Comparison of ENCODE assay signal across 11 mouse cellular contexts in genomic region chr10:13127335-13127734, GRCm38 (mm10). TPM values are rescaled to one million over a fixed set of nuclear protein-coding genes. Genes with fewer than 3 reads are reported as not detected.
DNase-seq lines count a peak whose midpoint lies in the region; ATAC-seq and TF ChIP-seq lines count a peak whose summit lies in the region.
"Had no signal": no experiment of that assay in that cellular context is flagged by ENCODE, and none has a peak within 500 bp of the region (broad histone marks: within the 10 kb centered on the region; RNA-seq: fewer than 3 reads in every experiment).

No protein-coding gene starts in this region.

- H3K9me3 ChIP-seq in liver, postnatal 0 days (ENCODE audit: low read length) = no peaks in the 10 kb centered on the region
- H3K9me3 ChIP-seq: limb, embryonic 15.5 days; stomach, embryonic 15.5 days had no signal

- ATAC-seq in liver, postnatal 0 days = no peak

- TF ChIP-seq EP300 in liver, postnatal 0 days (IDR thresholded peaks at IDR 0.05; ENCODE audit: low read depth) = no peak

- H3K9ac ChIP-seq in liver, postnatal 0 days (replicated peaks) = no peak overlapping the region
- H3K9ac ChIP-seq: limb, embryonic 15.5 days; stomach, embryonic 15.5 days had no signal

- H3K36me3 ChIP-seq in liver, postnatal 0 days (replicated peaks; ENCODE audit: insufficient read depth, low read length) = no peaks in the 10 kb centered on the region

- H3K4me1 ChIP-seq in liver, postnatal 0 days (ENCODE audit: insufficient read depth) = no peaks in the 10 kb centered on the region
- H3K4me1 ChIP-seq: limb, embryonic 15.5 days; stomach, embryonic 15.5 days had no signal

- no peaks in the 10 kb centered on the region for H3K27me3 ChIP-seq in liver, postnatal 0 days (ENCODE audit: insufficient read depth, low read length)
- H3K27me3 ChIP-seq: limb, embryonic 15.5 days; stomach, embryonic 15.5 days had no signal

- no peak overlapping the region for H3K4me3 ChIP-seq in liver, postnatal 0 days (ENCODE audit: low read depth, low read length)
- H3K4me3 ChIP-seq: limb, embryonic 15.5 days; stomach, embryonic 15.5 days had no signal

- H3K4me2 ChIP-seq in liver, postnatal 0 days (ENCODE audit: low read depth, low read length) = no peak overlapping the region
- H3K4me2 ChIP-seq: limb, embryonic 15.5 days; stomach, embryonic 15.5 days had no signal

- peak; percentile 74 for DNase-seq in heart, adult 11 months
- DNase-seq in heart, adult 8-10 months (ENCODE audit: low spot score) = no peak
- no peak for DNase-seq in liver, postnatal 0 days
- DNase-seq in liver (no peak), R1 (ENCODE audit: low read depth, low spot score) (peak; percentile 61)
- peak; percentile 39 for DNase-seq in retina, embryonic 14.5 days (ENCODE audit: low spot score)
- DNase-seq in frontal cortex, postnatal 25 days (ENCODE audit: low spot score in 2 of 2) = no peak
- no peak for DNase-seq in yolk sac, embryonic 10.5 days (ENCODE audit: low spot score)

- peak; percentile 29 for TF ChIP-seq CTCF in liver, postnatal 0 days (IDR thresholded peaks at IDR 0.05; ENCODE audit: low read depth)

- WGBS in liver, postnatal 0 days (ENCODE audit: insufficient replicate concordance) = 74% methylated on average over 13 of the region's 13 CpGs

- no peak overlapping the region for H3K27ac ChIP-seq in liver, postnatal 0 days (ENCODE audit: low read depth)
- H3K27ac ChIP-seq: limb, embryonic 15.5 days; stomach, embryonic 15.5 days had no signal

RNA-seq across cellular contexts. Expression of gene Zc2hc1b, which starts 50.5 kb away (rescaled TPM):
- not detected for total RNA-seq in heart, adult 8-10 months (2022)
- polyA plus RNA-seq in liver, postnatal 0 days (2015; fragmentation: Nextera tagmentation; extraction: Ambion mirVana) = not detected in 2 replicates
- polyA plus RNA-seq: heart, embryonic 14.5 days; limb, embryonic 15.5 days; stomach, embryonic 15.5 days had no signal

Comparison
In these comparisons a context has a peak if more than half of its experiments do, and no peak if none do; other contexts are left out.
1. DNase-seq: peak in heart, adult 11 months (single experiment), R1 (single experiment) and retina, embryonic 14.5 days (single experiment); none in heart, adult 8-10 months (single experiment), liver, postnatal 0 days (single experiment), liver (single experiment), frontal cortex, postnatal 25 days (0 of 2) and yolk sac, embryonic 10.5 days (single experiment).